Mouse (Mus musculus) neural tube, embryonic 11.5 days (tissue): Measurements from ENCODE around the gene Wdr91. TPM values are rescaled to one million over a fixed set of nuclear protein-coding genes. Genes with fewer than 3 reads are reported as not detected.

ENCODE experiments used
- ATAC-seq: fragments of 200-750 bp; cut with Nextera tagmentation; 2 replicates; pipeline ENCODE4 v1.8.0; 2017; ENCODE audit warnings: moderate number of reproducible peaks, mild to moderate bottlenecking, moderate TSS enrichment, moderate library complexity; ENCODE audit not compliant: insufficient read depth, low FRiP score, low TSS enrichment
- DNase-seq: peaks from one replicate; pipeline ENCODE4 v3.0.0-alpha.2; 2015; ENCODE audit warnings: low spot score
- H3K27ac ChIP-seq: fragments of 300-500 bp; sonication (generic); 2 replicates; pipeline ENCODE4 v1.5.1; 2014; ENCODE audit warnings: low read depth, mild to moderate bottlenecking, low read length
- H3K27me3 ChIP-seq: fragments of 300-500 bp; sonication (generic); 2 replicates; pipeline ENCODE4 v1.6.1; 2014; ENCODE audit warnings: mild to moderate bottlenecking, low read length, mixed read lengths; ENCODE audit not compliant: control insufficient read depth, insufficient read depth
- H3K36me3 ChIP-seq: fragments of 300-500 bp; sonication (generic); 2 replicates; pipeline ENCODE4 v1.6.1; 2014; ENCODE audit warnings: mild to moderate bottlenecking, low read length, moderate library complexity, mixed read lengths; ENCODE audit not compliant: control insufficient read depth, insufficient read depth
- H3K4me1 ChIP-seq: fragments of 300-500 bp; sonication (generic); 2 replicates; pipeline ENCODE4 v1.6.1; 2014; ENCODE audit warnings: low read length, mixed read lengths; ENCODE audit not compliant: control insufficient read depth, insufficient read depth
- H3K4me2 ChIP-seq: fragments of 300-500 bp; sonication (generic); 2 replicates; pipeline ENCODE4 v1.6.1; 2014; ENCODE audit warnings: low read depth, mild to moderate bottlenecking, moderate library complexity
- H3K4me3 ChIP-seq: fragments of 300-500 bp; sonication (generic); 2 replicates; pipeline ENCODE4 v1.5.1; 2014; ENCODE audit warnings: low read depth, low read length
- H3K9ac ChIP-seq: fragments of 300-500 bp; sonication (generic); 2 replicates; pipeline ENCODE4 v1.6.1; 2014; ENCODE audit warnings: mild to moderate bottlenecking, low read length
- H3K9me3 ChIP-seq: fragments of 300-500 bp; sonication (generic); 2 replicates; pipeline ENCODE4 v1.6.1; 2016; ENCODE audit warnings: low read length; ENCODE audit not compliant: control insufficient read depth
- WGBS: fragments of 180-500 bp; shearing (Covaris S2); extraction: QIAGEN DNeasy Blood & Tissue Kit; methylation state at CpG from one replicate; pipeline ENCODE4 v1.1.7; 2014; 5-methylcytosine and 5-hydroxymethylcytosine counted together
- polyA plus RNA-seq: library from polyadenylated mRNA; unstranded; fragments of >200 nt; fragmentation: Nextera tagmentation; extraction: Ambion mirVana; gene quantifications from 2 replicates; pipeline ENCODE4 v1.2.1, GENCODE M21; 2014

Wdr91 gene
- polyA plus RNA-seq, 1 experiment from 2014 or later, result 11.0 TPM

DNA sequence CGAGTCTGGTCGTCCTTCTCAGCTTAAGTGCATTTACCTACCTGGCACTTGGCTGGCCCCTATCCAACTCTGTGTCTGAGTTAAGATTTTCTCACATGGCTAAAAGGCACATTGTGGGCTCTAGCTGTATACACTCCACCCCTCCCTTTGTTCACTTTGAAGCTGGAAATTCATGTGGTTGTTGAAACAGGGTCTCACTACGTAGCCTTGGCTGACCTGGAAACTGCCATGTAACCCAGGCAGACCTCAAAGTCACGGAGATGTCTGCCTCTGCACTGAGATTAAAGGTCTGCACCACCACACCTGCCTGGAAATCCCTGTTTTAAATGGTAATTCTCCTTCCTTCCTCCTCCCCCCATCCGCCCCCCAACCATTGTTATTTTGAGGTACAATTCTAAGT lies 32.8 kb upstream of the Wdr91 start:
- DNase-seq (no peak), ATAC-seq (no peak)
- Histone ChIP-seq H3K27ac (no peak overlapping the region), H3K9ac (no peak overlapping the region), H3K27me3 (no peaks in the 10 kb centered on the region), H3K36me3 (no peaks in the 10 kb centered on the region), H3K4me1 (no peaks in the 10 kb centered on the region), H3K9me3 (no peaks in the 10 kb centered on the region), H3K4me3 (no peak overlapping the region), H3K4me2 (no peak overlapping the region)
- WGBS, result 84% methylated on average over 5 of the region's 5 CpGs

- DNase-seq (no peak), ATAC-seq (no peak)
- no peaks in the 10 kb centered on the region for H3K36me3 ChIP-seq
- H3K4me3 ChIP-seq, result no peak overlapping the region
- H3K4me1 ChIP-seq, result no peaks in the 10 kb centered on the region
- H3K4me2 ChIP-seq, result no peak overlapping the region
- H3K27ac ChIP-seq, result no peak overlapping the region
- H3K27me3 ChIP-seq, result no peaks in the 10 kb centered on the region
- no peaks in the 10 kb centered on the region for H3K9me3 ChIP-seq
- no peak overlapping the region for H3K9ac ChIP-seq
- WGBS, result 89% methylated on average over 9 of the region's 9 CpGs
These were observed 31.8 kb upstream of the Wdr91 start for GRCm38 (mm10) chr6:34942446-34942845.

GRCm38 (mm10) chr6:34941496-34941895 lies 30.8 kb upstream of the Wdr91 start:
- Histone ChIP-seq H3K4me1 (no peaks in the 10 kb centered on the region), H3K4me3 (no peak overlapping the region), H3K9ac (no peak overlapping the region), H3K36me3 (no peaks in the 10 kb centered on the region), H3K4me2 (no peak overlapping the region), H3K27ac (no peak overlapping the region), H3K27me3 (no peaks in the 10 kb centered on the region), H3K9me3 (no peaks in the 10 kb centered on the region)
- ATAC-seq, result no peak
- 78% methylated on average over 2 of the region's 2 CpGs for WGBS
- DNase-seq, result no peak

GRCm38 (mm10) chr6:34939451-34939850 lies 28.8 kb upstream of the Wdr91 start:
- H3K4me2 ChIP-seq, result no peak overlapping the region
- H3K4me3 ChIP-seq, result no peak overlapping the region
- H3K27me3 ChIP-seq, result no peaks in the 10 kb centered on the region
- no peak overlapping the region for H3K27ac ChIP-seq
- 88% methylated on average over 8 of the region's 8 CpGs for WGBS
- no peak for ATAC-seq
- H3K36me3 ChIP-seq, result no peaks in the 10 kb centered on the region
- H3K9me3 ChIP-seq, result no peaks in the 10 kb centered on the region
- H3K9ac ChIP-seq, result no peak overlapping the region
- H3K4me1 ChIP-seq, result no peaks in the 10 kb centered on the region
- DNase-seq, result no peak

DNA sequence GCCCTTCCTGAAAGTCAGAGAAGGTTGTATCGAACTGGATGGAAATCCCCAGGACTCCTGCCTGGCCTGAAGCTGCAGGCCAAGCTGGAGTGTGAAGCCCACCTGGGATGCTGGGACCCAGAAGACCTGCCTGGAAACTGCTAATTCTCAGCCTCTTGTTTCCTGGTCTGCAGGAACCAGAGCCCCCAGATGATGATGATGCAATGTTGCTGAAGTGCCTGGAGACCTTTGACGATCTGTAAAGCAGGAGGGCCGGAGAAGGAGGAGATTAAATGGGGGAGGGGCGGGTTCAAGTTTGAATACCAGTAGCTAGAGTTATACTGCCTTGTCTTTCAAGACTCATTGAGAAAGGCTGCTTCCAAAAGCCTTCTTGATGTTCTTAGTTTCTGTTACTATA lies 28.3 kb upstream of the Wdr91 start:
- no peak overlapping the region for H3K9ac ChIP-seq
- DNase-seq, result no peak
- WGBS, result 54% methylated on average over 4 of the region's 4 CpGs
- H3K4me3 ChIP-seq, result no peak overlapping the region
- no peak for ATAC-seq
- no peaks in the 10 kb centered on the region for H3K4me1 ChIP-seq
- no peaks in the 10 kb centered on the region for H3K9me3 ChIP-seq
- H3K36me3 ChIP-seq, result no peaks in the 10 kb centered on the region
- H3K27ac ChIP-seq, result no peak overlapping the region
- H3K27me3 ChIP-seq, result no peaks in the 10 kb centered on the region
- H3K4me2 ChIP-seq, result no peak overlapping the region

- ATAC-seq (no peak), DNase-seq (no peak)
- Histone ChIP-seq H3K4me1 (no peaks in the 10 kb centered on the region), H3K4me2 (no peak overlapping the region), H3K27me3 (no peaks in the 10 kb centered on the region), H3K4me3 (no peak overlapping the region), H3K9ac (no peak overlapping the region), H3K36me3 (no peaks in the 10 kb centered on the region), H3K9me3 (no peaks in the 10 kb centered on the region), H3K27ac (no peak overlapping the region)
- WGBS, result 77% methylated on average over 7 of the region's 7 CpGs
These were observed 27.7 kb upstream of the Wdr91 start for GRCm38 (mm10) chr6:34938280-34938928.

- no peak overlapping the region for H3K4me2 ChIP-seq
- DNase-seq (no peak), ATAC-seq (no peak)
- no peak overlapping the region for H3K9ac ChIP-seq
- no peak overlapping the region for H3K27ac ChIP-seq
- H3K4me1 ChIP-seq, result no peaks in the 10 kb centered on the region
- 74% methylated on average over 5 of the region's 5 CpGs for WGBS
- H3K27me3 ChIP-seq, result no peaks in the 10 kb centered on the region
- no peak overlapping the region for H3K4me3 ChIP-seq
- H3K36me3 ChIP-seq, result no peaks in the 10 kb centered on the region
- no peaks in the 10 kb centered on the region for H3K9me3 ChIP-seq
These were observed 26.1 kb upstream of the Wdr91 start for GRCm38 (mm10) chr6:34936743-34937142.

DNA sequence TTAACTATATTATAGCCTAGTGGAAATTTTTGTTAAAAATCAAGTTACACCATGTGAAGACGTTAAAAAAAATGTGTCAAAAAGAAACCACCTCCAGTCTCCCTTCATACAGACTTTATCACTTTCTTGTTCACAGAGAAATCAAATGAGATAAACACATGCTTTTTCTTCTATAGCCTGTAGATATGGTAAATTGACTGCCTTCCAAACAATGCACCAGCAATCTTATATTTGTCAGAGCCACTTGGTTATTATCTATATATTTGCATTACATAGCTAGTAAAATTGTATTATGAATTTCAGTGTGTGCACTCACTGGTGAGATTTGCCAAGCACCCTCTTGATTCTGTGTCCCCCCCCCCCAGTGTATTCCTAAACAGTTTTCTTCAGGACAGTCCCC lies 22.0 kb upstream of the Wdr91 start:
- no peak for ATAC-seq
- no peak overlapping the region for H3K27ac ChIP-seq
- no peak for DNase-seq
- 83% methylated on average over 1 of the region's 1 CpGs for WGBS
- no peak overlapping the region for H3K4me3 ChIP-seq
- H3K4me1 ChIP-seq, result no peaks in the 10 kb centered on the region
- no peaks in the 10 kb centered on the region for H3K27me3 ChIP-seq
- H3K4me2 ChIP-seq, result no peak overlapping the region
- H3K36me3 ChIP-seq, result no peaks in the 10 kb centered on the region
- H3K9me3 ChIP-seq, result no peaks in the 10 kb centered on the region
- H3K9ac ChIP-seq, result no peak overlapping the region

GRCm38 (mm10) chr6:34927594-34927993 lies 16.9 kb upstream of the Wdr91 start:
- Histone ChIP-seq H3K9ac (no peak overlapping the region), H3K4me3 (no peak overlapping the region), H3K4me1 (no peaks in the 10 kb centered on the region), H3K4me2 (no peak overlapping the region), H3K27me3 (no peaks in the 10 kb centered on the region), H3K36me3 (no peaks in the 10 kb centered on the region), H3K27ac (no peak overlapping the region), H3K9me3 (no peaks in the 10 kb centered on the region)
- 95% methylated on average over 8 of the region's 8 CpGs for WGBS
- DNase-seq (no peak), ATAC-seq (no peak)
